Mouse (Mus musculus) forebrain, embryonic 12.5 days (tissue): ENCODE measurements around the gene Glod4. TPM values are rescaled to one million over a fixed set of nuclear protein-coding genes. Genes with fewer than 3 reads are reported as not detected.

Experiments
- ATAC-seq: fragments of 200-750 bp; cut with Nextera tagmentation; 2 replicates; pipeline ENCODE4 v1.8.0; 2017; ENCODE audit warnings: moderate TSS enrichment; ENCODE audit not compliant: low FRiP score
- H3K27ac ChIP-seq: fragments of 300-500 bp; sonication (generic); 2 replicates; pipeline ENCODE4 v1.5.1; 2016; ENCODE audit warnings: mild to moderate bottlenecking
- H3K27me3 ChIP-seq: fragments of 300-500 bp; sonication (generic); 2 replicates; pipeline ENCODE4 v1.6.1; 2016; ENCODE audit warnings: mild to moderate bottlenecking
- H3K36me3 ChIP-seq: fragments of 300-500 bp; sonication (generic); replicated peaks from 2 replicates; pipeline ENCODE4 v1.6.1; 2016; ENCODE audit warnings: mild to moderate bottlenecking
- H3K4me1 ChIP-seq: fragments of 300-500 bp; sonication (generic); 2 replicates; pipeline ENCODE4 v1.6.1; 2016
- H3K4me2 ChIP-seq: fragments of 300-500 bp; sonication (generic); 2 replicates; pipeline ENCODE4 v1.6.1; 2016; ENCODE audit warnings: mild to moderate bottlenecking, moderate library complexity
- H3K4me3 ChIP-seq: fragments of 300-500 bp; sonication (generic); replicated peaks from 2 replicates; pipeline ENCODE4 v1.5.1; 2016; ENCODE audit warnings: mild to moderate bottlenecking
- H3K9ac ChIP-seq: fragments of 300-500 bp; sonication (generic); 2 replicates; pipeline ENCODE4 v1.6.1; 2016; ENCODE audit warnings: mild to moderate bottlenecking
- H3K9me3 ChIP-seq: fragments of 300-500 bp; sonication (generic); 2 replicates; pipeline ENCODE4 v1.6.1; 2016
- WGBS: fragments of 180-500 bp; shearing (Covaris S2); methylation state at CpG from one replicate; pipeline ENCODE4 v1.1.7; 2016; 5-methylcytosine and 5-hydroxymethylcytosine counted together
- polyA plus RNA-seq: library from polyadenylated mRNA; unstranded; fragments of >200 nt; fragmentation: Nextera tagmentation; extraction: Ambion mirVana; gene quantifications from 2 replicates; pipeline ENCODE4 v1.2.1, GENCODE M21; 2016

Gene Glod4
- polyA plus RNA-seq, 1 experiment from 2014 or later: 125 TPM

- H3K27me3 ChIP-seq: no peaks in the 10 kb centered on the region
- ATAC-seq: no peak
- H3K4me3 ChIP-seq: no peak overlapping the region
- H3K9ac ChIP-seq: no peak overlapping the region
- H3K27ac ChIP-seq: no peak overlapping the region
- 80% methylated on average over 2 of the region's 2 CpGs for WGBS
- no peaks in the 10 kb centered on the region for H3K9me3 ChIP-seq
- H3K4me1 ChIP-seq: no peaks in the 10 kb centered on the region
- peaks cover 10% of the 10 kb centered on the region; the same call in 1 of the 2 replicates for H3K36me3 ChIP-seq
- H3K4me2 ChIP-seq: no peak overlapping the region
Measured at GRCm38 (mm10) chr11:76122571-76122970, 121.0 kb downstream of the Glod4 start.

GRCm38 (mm10) chr11:76121086-76121485, 122.4 kb downstream of the Glod4 start:
- 90% methylated on average over 4 of the region's 4 CpGs for WGBS
- no peak overlapping the region for H3K27ac ChIP-seq
- no peak overlapping the region for H3K4me3 ChIP-seq
- H3K4me1 ChIP-seq: no peaks in the 10 kb centered on the region
- H3K4me2 ChIP-seq: no peak overlapping the region
- peaks cover 21% of the 10 kb centered on the region for H3K36me3 ChIP-seq
- H3K27me3 ChIP-seq: no peaks in the 10 kb centered on the region
- ATAC-seq: no peak
- no peaks in the 10 kb centered on the region for H3K9me3 ChIP-seq
- H3K9ac ChIP-seq: no peak overlapping the region

GRCm38 (mm10) chr11:76120407-76120901, 123.1 kb downstream of the Glod4 start:
- Histone ChIP-seq H3K4me1 (no peaks in the 10 kb centered on the region), H3K9ac (no peak overlapping the region), H3K27me3 (no peaks in the 10 kb centered on the region), H3K4me2 (no peak overlapping the region), H3K9me3 (no peaks in the 10 kb centered on the region), H3K27ac (no peak overlapping the region), H3K36me3 (peaks cover 18% of the 10 kb centered on the region), H3K4me3 (no peak overlapping the region)
- WGBS: 81% methylated on average over 10 of the region's 10 CpGs
- ATAC-seq: no peak

GRCm38 (mm10) chr11:76110416-76110815, 133.1 kb downstream of the Glod4 start:
- H3K27ac ChIP-seq: no peak overlapping the region
- no peaks in the 10 kb centered on the region for H3K27me3 ChIP-seq
- peaks cover 20% of the 10 kb centered on the region for H3K36me3 ChIP-seq
- no peak overlapping the region for H3K4me3 ChIP-seq
- ATAC-seq: no peak
- no peaks in the 10 kb centered on the region for H3K9me3 ChIP-seq
- H3K4me2 ChIP-seq: no peak overlapping the region
- H3K4me1 ChIP-seq: no peaks in the 10 kb centered on the region
- H3K9ac ChIP-seq: no peak overlapping the region
- WGBS: 96% methylated on average over 3 of the region's 3 CpGs

- Histone ChIP-seq H3K27ac (no peak overlapping the region), H3K27me3 (no peaks in the 10 kb centered on the region), H3K36me3 (peaks cover 12% of the 10 kb centered on the region), H3K9ac (no peak overlapping the region), H3K9me3 (no peaks in the 10 kb centered on the region), H3K4me2 (no peak overlapping the region), H3K4me3 (no peak overlapping the region), H3K4me1 (no peaks in the 10 kb centered on the region)
- WGBS: 90% methylated on average over 11 of the region's 11 CpGs
- no peak for ATAC-seq
Measured at GRCm38 (mm10) chr11:76106551-76107496, 136.7 kb downstream of the Glod4 start.

- Histone ChIP-seq H3K9me3 (no peaks in the 10 kb centered on the region), H3K9ac (no peak overlapping the region), H3K27me3 (no peaks in the 10 kb centered on the region), H3K4me3 (no peak overlapping the region), H3K4me1 (no peaks in the 10 kb centered on the region), H3K36me3 (peaks cover 18% of the 10 kb centered on the region), H3K4me2 (no peak overlapping the region), H3K27ac (no peak overlapping the region)
- ATAC-seq: no peak
Measured at GRCm38 (mm10) chr11:76101154-76101553, 142.4 kb downstream of the Glod4 start.

GRCm38 (mm10) chr11:76099193-76099975, 144.1 kb downstream of the Glod4 start:
- WGBS: 76% methylated on average over 4 of the region's 4 CpGs
- H3K27ac ChIP-seq: 0 out of 2 replicates have a peak overlapping the region, but pooled peaks have one; percentile 19
- no peaks in the 10 kb centered on the region for H3K27me3 ChIP-seq
- H3K4me2 ChIP-seq: no peak overlapping the region
- no peak overlapping the region for H3K4me3 ChIP-seq
- no peaks in the 10 kb centered on the region for H3K4me1 ChIP-seq
- H3K9me3 ChIP-seq: no peaks in the 10 kb centered on the region
- peaks cover 18% of the 10 kb centered on the region for H3K36me3 ChIP-seq
- ATAC-seq: no peak
- H3K9ac ChIP-seq: no peak overlapping the region

- no peak overlapping the region for H3K4me3 ChIP-seq
- H3K9ac ChIP-seq: no peak overlapping the region
- no peak overlapping the region for H3K27ac ChIP-seq
- WGBS: 95% methylated on average over 8 of the region's 8 CpGs
- no peaks in the 10 kb centered on the region for H3K9me3 ChIP-seq
- no peak overlapping the region for H3K4me2 ChIP-seq
- peaks cover 26% of the 10 kb centered on the region for H3K36me3 ChIP-seq
- ATAC-seq: no peak
- no peaks in the 10 kb centered on the region for H3K27me3 ChIP-seq
- no peaks in the 10 kb centered on the region for H3K4me1 ChIP-seq
Measured at GRCm38 (mm10) chr11:76093610-76094009, 149.9 kb downstream of the Glod4 start.

GRCm38 (mm10) chr11:76089776-76090175, 153.7 kb downstream of the Glod4 start:
- Histone ChIP-seq H3K4me2 (no peak overlapping the region), H3K9me3 (no peaks in the 10 kb centered on the region), H3K4me3 (no peak overlapping the region), H3K27me3 (no peaks in the 10 kb centered on the region), H3K4me1 (no peaks in the 10 kb centered on the region), H3K36me3 (peaks cover 41% of the 10 kb centered on the region), H3K27ac (no peak overlapping the region), H3K9ac (no peak overlapping the region)
- ATAC-seq: no peak
- 95% methylated on average over 6 of the region's 6 CpGs for WGBS

- Histone ChIP-seq H3K27ac (no peak overlapping the region), H3K36me3 (peaks cover 41% of the 10 kb centered on the region), H3K9me3 (no peaks in the 10 kb centered on the region), H3K27me3 (no peaks in the 10 kb centered on the region), H3K4me1 (no peaks in the 10 kb centered on the region), H3K4me2 (no peak overlapping the region), H3K9ac (no peak overlapping the region), H3K4me3 (no peak overlapping the region)
- WGBS: 85% methylated on average over 4 of the region's 4 CpGs
- no peak for ATAC-seq
Measured at GRCm38 (mm10) chr11:76088506-76088905, 155.0 kb downstream of the Glod4 start.

- Histone ChIP-seq H3K27me3 (no peaks in the 10 kb centered on the region), H3K4me1 (no peaks in the 10 kb centered on the region), H3K36me3 (peaks cover 39% of the 10 kb centered on the region), H3K9ac (no peak overlapping the region), H3K4me2 (no peak overlapping the region), H3K9me3 (no peaks in the 10 kb centered on the region), H3K27ac (no peak overlapping the region), H3K4me3 (no peak overlapping the region)
- no peak for ATAC-seq
- 69% methylated on average over 5 of the region's 5 CpGs for WGBS
Measured at GRCm38 (mm10) chr11:76085898-76086591, 157.5 kb downstream of the Glod4 start.

- WGBS: 95% methylated on average over 1 of the region's 1 CpGs
- Histone ChIP-seq H3K27ac (no peak overlapping the region), H3K4me3 (no peak overlapping the region), H3K4me1 (no peaks in the 10 kb centered on the region), H3K9me3 (no peaks in the 10 kb centered on the region), H3K4me2 (no peak overlapping the region), H3K36me3 (peaks cover 44% of the 10 kb centered on the region), H3K27me3 (no peaks in the 10 kb centered on the region), H3K9ac (no peak overlapping the region)
- no peak for ATAC-seq
Measured at GRCm38 (mm10) chr11:76084943-76085342, 158.6 kb downstream of the Glod4 start.
